Mouse (Mus musculus) olfactory bulb, adult 2 months (tissue): Measurements from ENCODE around the gene Efhd2.

Experiments used
- CTCF ChIP-seq: fragments of 200-500 bp; IDR thresholded peaks from 2 replicates; pipeline ENCODE4 v1.5.1; 2012; ENCODE audit warnings: low read depth, mild to moderate bottlenecking, low read length, moderate library complexity; ENCODE audit not compliant: insufficient read depth
- POLR2A ChIP-seq: fragments of 200-500 bp; IDR thresholded peaks from 2 replicates; pipeline ENCODE4 v1.6.1; 2012; ENCODE audit warnings: mild to moderate bottlenecking, low read depth, low read length, moderate library complexity; ENCODE audit not compliant: insufficient read depth

- TF ChIP-seq POLR2A = no peak
- TF ChIP-seq CTCF = no peak
Observed at GRCm38 (mm10) chr4:141865006-141865405, 9.7 kb downstream of the Efhd2 start.
